Mouse (Mus musculus): ENCODE data around the gene Dnm3. TPM values are rescaled to one million over a fixed set of nuclear protein-coding genes. Genes with fewer than 3 reads are reported as not detected.

Dnm3 gene
- polyA plus RNA-seq, 1 experiment from 2014 or later = 3.3 TPM

GRCm38 (mm10) chr1:162354780-162355179, 123.1 kb downstream of the Dnm3 start:
- H3K4me1 ChIP-seq (replicated peaks; ENCODE audit: control insufficient read depth, insufficient read depth, low read length) = no peaks in the 10 kb centered on the region
- H3K36me3 ChIP-seq (ENCODE audit: control insufficient read depth, insufficient read depth, low read length) = no peaks in the 10 kb centered on the region
- H3K4me3 ChIP-seq (ENCODE audit: low read depth, low read length) = no peak overlapping the region
- H3K9me3 ChIP-seq (ENCODE audit: control insufficient read depth, low read length) = no peaks in the 10 kb centered on the region
- ATAC-seq (replicated peaks; ENCODE audit: low FRiP score) (no peak), DNase-seq (ENCODE audit: low spot score) (no peak)
- H3K27ac ChIP-seq (ENCODE audit: low read depth, low read length) = no peak overlapping the region
- no peaks in the 10 kb centered on the region for H3K27me3 ChIP-seq (replicated peaks; ENCODE audit: control insufficient read depth, insufficient read depth, low read length)
- no peak overlapping the region for H3K9ac ChIP-seq (ENCODE audit: low read depth, low read length)
- 79% methylated on average over 4 of the region's 4 CpGs for WGBS
- no peak overlapping the region for H3K4me2 ChIP-seq

GRCm38 (mm10) chr1:162353831-162354230, 124.0 kb downstream of the Dnm3 start:
- no peak for ATAC-seq (replicated peaks; ENCODE audit: low FRiP score)
- Histone ChIP-seq H3K9me3 (ENCODE audit: control insufficient read depth, low read length) (no peaks in the 10 kb centered on the region), H3K36me3 (ENCODE audit: control insufficient read depth, insufficient read depth, low read length) (no peaks in the 10 kb centered on the region), H3K4me1 (replicated peaks; ENCODE audit: control insufficient read depth, insufficient read depth, low read length) (no peaks in the 10 kb centered on the region), H3K27me3 (replicated peaks; ENCODE audit: control insufficient read depth, insufficient read depth, low read length) (no peaks in the 10 kb centered on the region), H3K4me2 (no peak overlapping the region), H3K4me3 (ENCODE audit: low read depth, low read length) (no peak overlapping the region), H3K9ac (ENCODE audit: low read depth, low read length) (no peak overlapping the region), H3K27ac (ENCODE audit: low read depth, low read length) (no peak overlapping the region)
- DNase-seq (ENCODE audit: low spot score) = no peak
- 82% methylated on average over 4 of the region's 4 CpGs for WGBS

GRCm38 (mm10) chr1:162349306-162349705, 128.5 kb downstream of the Dnm3 start:
- DNase-seq (ENCODE audit: low spot score) (no peak), ATAC-seq (replicated peaks; ENCODE audit: low FRiP score) (no peak)
- Histone ChIP-seq H3K4me1 (replicated peaks; ENCODE audit: control insufficient read depth, insufficient read depth, low read length) (no peaks in the 10 kb centered on the region), H3K36me3 (ENCODE audit: control insufficient read depth, insufficient read depth, low read length) (no peaks in the 10 kb centered on the region), H3K9ac (ENCODE audit: low read depth, low read length) (no peak overlapping the region), H3K4me3 (ENCODE audit: low read depth, low read length) (no peak overlapping the region), H3K27ac (ENCODE audit: low read depth, low read length) (no peak overlapping the region), H3K4me2 (no peak overlapping the region), H3K9me3 (ENCODE audit: control insufficient read depth, low read length) (no peaks in the 10 kb centered on the region), H3K27me3 (replicated peaks; ENCODE audit: control insufficient read depth, insufficient read depth, low read length) (no peaks in the 10 kb centered on the region)
- WGBS = 83% methylated on average over 6 of the region's 6 CpGs

- Histone ChIP-seq H3K4me3 (ENCODE audit: low read depth, low read length) (no peak overlapping the region), H3K9me3 (ENCODE audit: control insufficient read depth, low read length) (no peaks in the 10 kb centered on the region), H3K36me3 (ENCODE audit: control insufficient read depth, insufficient read depth, low read length) (no peaks in the 10 kb centered on the region), H3K9ac (ENCODE audit: low read depth, low read length) (no peak overlapping the region), H3K27me3 (replicated peaks; ENCODE audit: control insufficient read depth, insufficient read depth, low read length) (no peaks in the 10 kb centered on the region), H3K4me2 (no peak overlapping the region), H3K4me1 (replicated peaks; ENCODE audit: control insufficient read depth, insufficient read depth, low read length) (no peaks in the 10 kb centered on the region), H3K27ac (ENCODE audit: low read depth, low read length) (no peak overlapping the region)
- WGBS = 74% methylated on average over 4 of the region's 4 CpGs
- ATAC-seq (replicated peaks; ENCODE audit: low FRiP score) (no peak), DNase-seq (ENCODE audit: low spot score) (no peak)
These were observed 131.3 kb downstream of the Dnm3 start for GRCm38 (mm10) chr1:162346456-162347011.

- ATAC-seq (replicated peaks; ENCODE audit: low FRiP score) (no peak), DNase-seq (ENCODE audit: low spot score) (no peak)
- H3K4me2 ChIP-seq = no peak overlapping the region
- H3K27me3 ChIP-seq (replicated peaks; ENCODE audit: control insufficient read depth, insufficient read depth, low read length) = no peaks in the 10 kb centered on the region
- no peaks in the 10 kb centered on the region for H3K9me3 ChIP-seq (ENCODE audit: control insufficient read depth, low read length)
- H3K4me1 ChIP-seq (replicated peaks; ENCODE audit: control insufficient read depth, insufficient read depth, low read length) = no peaks in the 10 kb centered on the region
- H3K4me3 ChIP-seq (ENCODE audit: low read depth, low read length) = no peak overlapping the region
- no peak overlapping the region for H3K27ac ChIP-seq (ENCODE audit: low read depth, low read length)
- H3K36me3 ChIP-seq (ENCODE audit: control insufficient read depth, insufficient read depth, low read length) = no peaks in the 10 kb centered on the region
- no peak overlapping the region for H3K9ac ChIP-seq (ENCODE audit: low read depth, low read length)
- 95% methylated on average over 1 of the region's 1 CpGs for WGBS
These were observed 140.7 kb downstream of the Dnm3 start for GRCm38 (mm10) chr1:162337170-162337569.

GRCm38 (mm10) chr1:162336640-162337039, 141.2 kb downstream of the Dnm3 start:
- no peaks in the 10 kb centered on the region for H3K9me3 ChIP-seq (ENCODE audit: control insufficient read depth, low read length)
- H3K36me3 ChIP-seq (ENCODE audit: control insufficient read depth, insufficient read depth, low read length) = no peaks in the 10 kb centered on the region
- no peak overlapping the region for H3K4me2 ChIP-seq
- no peak overlapping the region for H3K9ac ChIP-seq (ENCODE audit: low read depth, low read length)
- no peak for DNase-seq (ENCODE audit: low spot score)
- 16% methylated on average over 1 of the region's 1 CpGs for WGBS
- H3K4me1 ChIP-seq (replicated peaks; ENCODE audit: control insufficient read depth, insufficient read depth, low read length) = no peaks in the 10 kb centered on the region
- H3K4me3 ChIP-seq (ENCODE audit: low read depth, low read length) = no peak overlapping the region
- no peak overlapping the region for H3K27ac ChIP-seq (ENCODE audit: low read depth, low read length)
- H3K27me3 ChIP-seq (replicated peaks; ENCODE audit: control insufficient read depth, insufficient read depth, low read length) = no peaks in the 10 kb centered on the region
- no peak for ATAC-seq (replicated peaks; ENCODE audit: low FRiP score)

GRCm38 (mm10) chr1:162336224-162336623, 141.6 kb downstream of the Dnm3 start:
- H3K4me2 ChIP-seq = no peak overlapping the region
- no peaks in the 10 kb centered on the region for H3K36me3 ChIP-seq (ENCODE audit: control insufficient read depth, insufficient read depth, low read length)
- no peaks in the 10 kb centered on the region for H3K27me3 ChIP-seq (replicated peaks; ENCODE audit: control insufficient read depth, insufficient read depth, low read length)
- DNase-seq (ENCODE audit: low spot score) = no peak
- no peak overlapping the region for H3K9ac ChIP-seq (ENCODE audit: low read depth, low read length)
- H3K4me1 ChIP-seq (replicated peaks; ENCODE audit: control insufficient read depth, insufficient read depth, low read length) = no peaks in the 10 kb centered on the region
- H3K4me3 ChIP-seq (ENCODE audit: low read depth, low read length) = no peak overlapping the region
- 75% methylated on average over 3 of the region's 3 CpGs for WGBS
- no peak overlapping the region for H3K27ac ChIP-seq (ENCODE audit: low read depth, low read length)
- ATAC-seq (replicated peaks; ENCODE audit: low FRiP score) = no peak
- no peaks in the 10 kb centered on the region for H3K9me3 ChIP-seq (ENCODE audit: control insufficient read depth, low read length)

GRCm38 (mm10) chr1:162328673-162329072, 149.2 kb downstream of the Dnm3 start:
- DNase-seq (ENCODE audit: low spot score) = no peak

GRCm38 (mm10) chr1:162327631-162328030, 150.2 kb downstream of the Dnm3 start:
- H3K4me2 ChIP-seq = no peak overlapping the region
- H3K27me3 ChIP-seq (replicated peaks; ENCODE audit: control insufficient read depth, insufficient read depth, low read length) = no peaks in the 10 kb centered on the region
- no peak overlapping the region for H3K9ac ChIP-seq (ENCODE audit: low read depth, low read length)
- no peak overlapping the region for H3K4me3 ChIP-seq (ENCODE audit: low read depth, low read length)
- no peaks in the 10 kb centered on the region for H3K36me3 ChIP-seq (ENCODE audit: control insufficient read depth, insufficient read depth, low read length)
- no peak for ATAC-seq (replicated peaks; ENCODE audit: low FRiP score)
- DNase-seq (ENCODE audit: low spot score) = no peak
- no peaks in the 10 kb centered on the region for H3K4me1 ChIP-seq (replicated peaks; ENCODE audit: control insufficient read depth, insufficient read depth, low read length)
- no peaks in the 10 kb centered on the region for H3K9me3 ChIP-seq (ENCODE audit: control insufficient read depth, low read length)
- H3K27ac ChIP-seq (ENCODE audit: low read depth, low read length) = no peak overlapping the region
- 67% methylated on average over 2 of the region's 2 CpGs for whole genome bisulfite sequencing

More at GRCm38 (mm10) chr1:162328673-162329072, 149.2 kb downstream of the Dnm3 start:
- no peaks in the 10 kb centered on the region for H3K9me3 ChIP-seq (ENCODE audit: control insufficient read depth, low read length)
- H3K4me2 ChIP-seq = no peak overlapping the region
- ATAC-seq (replicated peaks; ENCODE audit: low FRiP score) = no peak
- 72% methylated on average over 4 of the region's 4 CpGs for WGBS
- no peaks in the 10 kb centered on the region for H3K27me3 ChIP-seq (replicated peaks; ENCODE audit: control insufficient read depth, insufficient read depth, low read length)
- no peaks in the 10 kb centered on the region for H3K36me3 ChIP-seq (ENCODE audit: control insufficient read depth, insufficient read depth, low read length)
- no peak overlapping the region for H3K27ac ChIP-seq (ENCODE audit: low read depth, low read length)
- H3K4me1 ChIP-seq (replicated peaks; ENCODE audit: control insufficient read depth, insufficient read depth, low read length) = no peaks in the 10 kb centered on the region
- no peak overlapping the region for H3K4me3 ChIP-seq (ENCODE audit: low read depth, low read length)
- H3K9ac ChIP-seq (ENCODE audit: low read depth, low read length) = no peak overlapping the region

All from liver, embryonic 11.5 days (tissue).